ENCODE assay signal across 19 mouse cellular contexts in genomic region chr13:60508856-60509255, GRCm38 (mm10).
DNase-seq lines count a peak whose midpoint lies in the region; ATAC-seq and TF ChIP-seq lines count a peak whose summit lies in the region.
"Had no signal": no experiment of that assay in that cellular context is flagged by ENCODE, and none has a peak within 500 bp of the region (broad histone marks: within the 10 kb centered on the region; RNA-seq: fewer than 3 reads in every experiment).

No protein-coding gene starts in this region.

- no peaks in the 10 kb centered on the region for H3K36me3 ChIP-seq in lung, postnatal 0 days (ENCODE audit: insufficient read depth, low read length)
- no peaks in the 10 kb centered on the region for H3K36me3 ChIP-seq in myocyte (ENCODE audit: control insufficient read depth, insufficient read depth)
- H3K36me3 ChIP-seq: embryonic facial prominence, embryonic 12.5 days; forebrain, embryonic 15.5 days; hindbrain, embryonic 13.5 days had no signal

- intact Hi-C loops in gastrocnemius, adult 2 months (cut with DNase I): no loop called here
- intact Hi-C loops in gastrocnemius, postnatal 36 days (cut with DNase I): no loop called here
- intact Hi-C loops in left cerebral cortex, postnatal 4 days (cut with DNase I): no loop called here

- H3K4me3 ChIP-seq in gastrocnemius, adult 2 months: peak overlapping the region; percentile 30
- no peak overlapping the region for H3K4me3 ChIP-seq in lung, postnatal 0 days (ENCODE audit: low read depth, low read length)
- no peak overlapping the region for H3K4me3 ChIP-seq in myocyte
- H3K4me3 ChIP-seq: embryonic facial prominence, embryonic 12.5 days; forebrain, embryonic 15.5 days; hindbrain, embryonic 13.5 days had no signal

- WGBS in lung, postnatal 0 days: 63% methylated on average over 5 of the region's 5 CpGs

- DNase-seq in gastrocnemius, adult 2 months: no peak
- DNase-seq in gastrocnemius, postnatal 36 days: no peak
- DNase-seq in left cerebral cortex, postnatal 4 days: peak; percentile 34
- DNase-seq in left cerebral cortex, adult 11 months (ENCODE audit: low spot score): no peak
- no peak for DNase-seq in lung, postnatal 0 days (ENCODE audit: low spot score)
- DNase-seq in lung, postnatal 4 days: no peak
- no peak for DNase-seq in urinary bladder, postnatal 25 days (ENCODE audit: low spot score)
- DNase-seq: adrenal gland, postnatal 14 days; cerebellum, adult 2 months; cerebellum, postnatal 25 days; gastrocnemius, postnatal 10 days; heart, postnatal 10 days had no signal

- no peak overlapping the region for H3K9ac ChIP-seq in lung, postnatal 0 days (replicated peaks; ENCODE audit: low read depth)
- H3K9ac ChIP-seq: embryonic facial prominence, embryonic 12.5 days; forebrain, embryonic 15.5 days; hindbrain, embryonic 13.5 days had no signal

- TF ChIP-seq POLR2A in myocyte (IDR thresholded peaks at IDR 0.05; ENCODE audit: insufficient read length, low read depth): no peak

- H3K9me3 ChIP-seq in lung, postnatal 0 days (ENCODE audit: low read length): 0 out of 2 replicates have a peak, but pooled peaks cover under 1% of the 10 kb centered on the region
- H3K9me3 ChIP-seq: embryonic facial prominence, embryonic 12.5 days; forebrain, embryonic 15.5 days; hindbrain, embryonic 13.5 days had no signal

- H3K27me3 ChIP-seq in lung, postnatal 0 days (replicated peaks; ENCODE audit: insufficient read depth, low read length): no peaks in the 10 kb centered on the region
- peaks cover 15% of the 10 kb centered on the region for H3K27me3 ChIP-seq in myocyte (ENCODE audit: control insufficient read depth, insufficient read depth, insufficient read length)
- H3K27me3 ChIP-seq: embryonic facial prominence, embryonic 12.5 days; forebrain, embryonic 15.5 days; hindbrain, embryonic 13.5 days; Patski had no signal

- H3K4me2 ChIP-seq in lung, postnatal 0 days (replicated peaks; ENCODE audit: low read depth, low read length): no peak overlapping the region
- peak overlapping the region; percentile 68 for H3K4me2 ChIP-seq in myocyte (ENCODE audit: low read depth)
- H3K4me2 ChIP-seq: embryonic facial prominence, embryonic 12.5 days; forebrain, embryonic 15.5 days; hindbrain, embryonic 13.5 days had no signal

- H3ac ChIP-seq in myocyte (ENCODE audit: control insufficient read depth, insufficient read length): no peak overlapping the region

- no peaks in the 10 kb centered on the region for H3K4me1 ChIP-seq in lung, postnatal 0 days (ENCODE audit: insufficient read depth, low read depth, low read length)
- H3K4me1 ChIP-seq: forebrain, embryonic 15.5 days; hindbrain, embryonic 13.5 days had no signal

- H3K27ac ChIP-seq in gastrocnemius, adult 2 months: peak overlapping the region; percentile 78
- peak overlapping the region; percentile 43 for H3K27ac ChIP-seq in lung, postnatal 0 days (ENCODE audit: low read length)
- H3K27ac ChIP-seq: embryonic facial prominence, embryonic 12.5 days; forebrain, embryonic 15.5 days; hindbrain, embryonic 13.5 days; hindbrain, postnatal 0 days had no signal

- H3K79me2 ChIP-seq in myocyte (ENCODE audit: control insufficient read depth, insufficient read depth): no peaks in the 10 kb centered on the region

- no peak for ATAC-seq in lung, postnatal 0 days
- ATAC-seq: activated CD4-positive, CD25-positive, alpha-beta regulatory T cell, adult 4 months; forebrain, embryonic 15.5 days; hindbrain, postnatal 0 days; Patski had no signal

- no peak for TF ChIP-seq EP300 in lung, postnatal 0 days (IDR thresholded peaks at IDR 0.05)

- no peak for TF ChIP-seq CTCF in gastrocnemius, adult 2 months (IDR thresholded peaks at IDR 0.05)
- TF ChIP-seq CTCF in lung, postnatal 0 days (IDR thresholded peaks at IDR 0.05): no peak

TF ChIP-seq in myocyte, 11 proteins besides CTCF, POLR2A, EP300 and RAD21:
- TF ChIP-seq TCF3 (IDR thresholded peaks at IDR 0.05; ENCODE audit: insufficient read length, low read depth) (no peak), MYOG (IDR thresholded peaks at IDR 0.05; ENCODE audit: control insufficient read depth in 1 of 3, insufficient read depth in 1 of 3, insufficient read length in 2 of 3, low read depth in 2 of 3) (no peak)
